Mouse (Mus musculus): Measurements from ENCODE around the gene Hba-a2. TPM values are rescaled to one million over a fixed set of nuclear protein-coding genes. Genes with fewer than 3 reads are reported as not detected.
"Not testable (repeated sequence)": the region's sequence is repeated elsewhere in the genome, so short reads cannot be mapped to it uniquely, and the experiment has no call there.

The Hba-a2 gene
- polyA plus RNA-seq (2012; rRNA removed) = 435 and 992 TPM in 2 replicates

- DNase-seq; H3K4me3 ChIP-seq (replicated peaks; ENCODE audit: insufficient read depth, low read depth, low read length); H3K27me3 ChIP-seq (ENCODE audit: control insufficient read depth, insufficient read depth, low read length); H3K4me1 ChIP-seq (ENCODE audit: control insufficient read depth, insufficient read depth, low read length); H3K27ac ChIP-seq (ENCODE audit: insufficient read depth, low read length): not testable (repeated sequence)
- WGBS = no CpG with 5 or more reads among the region's 4 CpGs
Measured at GRCm38 (mm10) chr11:32296203-32296602, at the start of gene Hba-a2. Gene Hba-a2 (plus strand): TSS chr11:32296489.

GRCm38 (mm10) chr11:32247068-32247467 is 49.2 kb upstream of the Hba-a2 start:
- Histone ChIP-seq H3K27ac (ENCODE audit: insufficient read depth, low read length) (no peak overlapping the region), H3K27me3 (ENCODE audit: control insufficient read depth, insufficient read depth, low read length) (no peaks in the 10 kb centered on the region), H3K4me3 (replicated peaks; ENCODE audit: insufficient read depth, low read depth, low read length) (no peak overlapping the region), H3K4me1 (ENCODE audit: control insufficient read depth, insufficient read depth, low read length) (no peaks in the 10 kb centered on the region)
- DNase-seq = no peak
- TF ChIP-seq CTCF (IDR thresholded peaks at IDR 0.05; ENCODE audit: borderline replicate concordance, insufficient read depth, low read depth, low read length) (0 out of 2 replicates have a peak, but pooled peaks have one; percentile 14), POLR2A (IDR thresholded peaks at IDR 0.05; ENCODE audit: borderline replicate concordance, insufficient read depth, low read length) (no peak)

GRCm38 (mm10) chr11:32248350-32248749 is 47.9 kb upstream of the Hba-a2 start:
- WGBS = 63% methylated on average over 3 of the region's 3 CpGs
- Histone ChIP-seq H3K27me3 (ENCODE audit: control insufficient read depth, insufficient read depth, low read length) (no peaks in the 10 kb centered on the region), H3K27ac (ENCODE audit: insufficient read depth, low read length) (no peak overlapping the region), H3K4me1 (ENCODE audit: control insufficient read depth, insufficient read depth, low read length) (no peaks in the 10 kb centered on the region), H3K4me3 (replicated peaks; ENCODE audit: insufficient read depth, low read depth, low read length) (no peak overlapping the region)
- TF ChIP-seq CTCF (IDR thresholded peaks at IDR 0.05; ENCODE audit: borderline replicate concordance, insufficient read depth, low read depth, low read length) (no peak), POLR2A (IDR thresholded peaks at IDR 0.05; ENCODE audit: borderline replicate concordance, insufficient read depth, low read length) (no peak)
- no peak for DNase-seq

GRCm38 (mm10) chr11:32250880-32251763 is 45.2 kb upstream of the Hba-a2 start:
- Histone ChIP-seq H3K27me3 (ENCODE audit: control insufficient read depth, insufficient read depth, low read length) (no peaks in the 10 kb centered on the region), H3K4me1 (ENCODE audit: control insufficient read depth, insufficient read depth, low read length) (no peaks in the 10 kb centered on the region), H3K27ac (ENCODE audit: insufficient read depth, low read length) (no peak overlapping the region), H3K4me3 (replicated peaks; ENCODE audit: insufficient read depth, low read depth, low read length) (no peak overlapping the region)
- WGBS = 91% methylated on average over 8 of the region's 8 CpGs
- TF ChIP-seq CTCF (IDR thresholded peaks at IDR 0.05; ENCODE audit: borderline replicate concordance, insufficient read depth, low read depth, low read length) (no peak), POLR2A (IDR thresholded peaks at IDR 0.05; ENCODE audit: borderline replicate concordance, insufficient read depth, low read length) (no peak)
- DNase-seq = no peak

- peak in 1 of 2 experiments; percentile 49 for DNase-seq
- H3K4me1 ChIP-seq (ENCODE audit: control insufficient read depth, insufficient read depth, low read length) = no peaks in the 10 kb centered on the region
- WGBS = 37% methylated on average over 1 of the region's 1 CpGs
- H3K27me3 ChIP-seq (ENCODE audit: control insufficient read depth, insufficient read depth, low read length) = no peaks in the 10 kb centered on the region
- TF ChIP-seq CTCF (IDR thresholded peaks at IDR 0.05; ENCODE audit: borderline replicate concordance, insufficient read depth, low read depth, low read length) = no peak
- TF ChIP-seq POLR2A (IDR thresholded peaks at IDR 0.05; ENCODE audit: borderline replicate concordance, insufficient read depth, low read length) = no peak
- H3K4me3 ChIP-seq (replicated peaks; ENCODE audit: insufficient read depth, low read depth, low read length) = no peak overlapping the region
- no peak overlapping the region for H3K27ac ChIP-seq (ENCODE audit: insufficient read depth, low read length)
Measured at GRCm38 (mm10) chr11:32253121-32253520, 43.2 kb upstream of the Hba-a2 start.

- Histone ChIP-seq H3K27me3 (ENCODE audit: control insufficient read depth, insufficient read depth, low read length) (no peaks in the 10 kb centered on the region), H3K4me1 (ENCODE audit: control insufficient read depth, insufficient read depth, low read length) (no peaks in the 10 kb centered on the region), H3K27ac (ENCODE audit: insufficient read depth, low read length) (no peak overlapping the region), H3K4me3 (replicated peaks; ENCODE audit: insufficient read depth, low read depth, low read length) (no peak overlapping the region)
- TF ChIP-seq CTCF (IDR thresholded peaks at IDR 0.05; ENCODE audit: borderline replicate concordance, insufficient read depth, low read depth, low read length) = no peak
- TF ChIP-seq POLR2A (IDR thresholded peaks at IDR 0.05; ENCODE audit: borderline replicate concordance, insufficient read depth, low read length) = no peak
- DNase-seq = no peak
- 100% methylated on average over 1 of the region's 1 CpGs for WGBS
Measured at GRCm38 (mm10) chr11:32256146-32256545, 40.1 kb upstream of the Hba-a2 start.

GRCm38 (mm10) chr11:32256566-32256965 is 39.7 kb upstream of the Hba-a2 start:
- no peak overlapping the region for H3K27ac ChIP-seq (ENCODE audit: insufficient read depth, low read length)
- WGBS = 90% methylated on average over 3 of the region's 3 CpGs
- TF ChIP-seq POLR2A (IDR thresholded peaks at IDR 0.05; ENCODE audit: borderline replicate concordance, insufficient read depth, low read length) = no peak
- TF ChIP-seq CTCF (IDR thresholded peaks at IDR 0.05; ENCODE audit: borderline replicate concordance, insufficient read depth, low read depth, low read length) = no peak

GRCm38 (mm10) chr11:32262674-32263415 is 33.4 kb upstream of the Hba-a2 start:
- WGBS = 92% methylated on average over 10 of the region's 10 CpGs
- Histone ChIP-seq H3K4me3 (replicated peaks; ENCODE audit: insufficient read depth, low read depth, low read length) (no peak overlapping the region), H3K27ac (ENCODE audit: insufficient read depth, low read length) (no peak overlapping the region), H3K4me1 (ENCODE audit: control insufficient read depth, insufficient read depth, low read length) (no peaks in the 10 kb centered on the region), H3K27me3 (ENCODE audit: control insufficient read depth, insufficient read depth, low read length) (no peaks in the 10 kb centered on the region)
- DNase-seq = no peak
- no peak for TF ChIP-seq POLR2A (IDR thresholded peaks at IDR 0.05; ENCODE audit: borderline replicate concordance, insufficient read depth, low read length)

More at GRCm38 (mm10) chr11:32256566-32256965, 39.7 kb upstream of the Hba-a2 start:
- no peaks in the 10 kb centered on the region for H3K27me3 ChIP-seq (ENCODE audit: control insufficient read depth, insufficient read depth, low read length)
- H3K4me3 ChIP-seq (replicated peaks; ENCODE audit: insufficient read depth, low read depth, low read length) = no peak overlapping the region
- H3K4me1 ChIP-seq (ENCODE audit: control insufficient read depth, insufficient read depth, low read length) = no peaks in the 10 kb centered on the region
- no peak for DNase-seq

Data from cerebellum, adult 2 months (tissue).